Mouse (Mus musculus) bone marrow, adult 2 months (tissue): ENCODE results near the gene Prss2. TPM values are rescaled to one million over a fixed set of nuclear protein-coding genes. Genes with fewer than 3 reads are reported as not detected.
"Not testable (repeated sequence)": the region's sequence is repeated elsewhere in the genome, so short reads cannot be mapped to it uniquely, and the experiment has no call there.

ENCODE experiments used
- H3K27ac ChIP-seq: fragments of 200-500 bp; 2 replicates; pipeline ENCODE4 v1.5.1; 2012; ENCODE audit warnings: low read depth, mild to moderate bottlenecking, control low read depth, inconsistent platforms, low read length; ENCODE audit not compliant: control insufficient read depth, poor library complexity, insufficient read depth
- H3K4me1 ChIP-seq: fragments of 200-500 bp; 2 replicates; pipeline ENCODE4 v1.6.1; 2011; ENCODE audit warnings: low read length; ENCODE audit not compliant: control insufficient read depth, insufficient read depth
- H3K4me3 ChIP-seq: fragments of 200-500 bp; replicated peaks from 2 replicates; pipeline ENCODE3; 2011; ENCODE audit warnings: mild to moderate bottlenecking, low read depth, low read length, control low read depth; ENCODE audit not compliant: control insufficient read depth
- CTCF ChIP-seq: fragments of 200-500 bp; IDR thresholded peaks from 2 replicates; pipeline ENCODE4 v1.5.1; 2011; ENCODE audit warnings: low read length, control low read depth; ENCODE audit not compliant: control insufficient read depth, insufficient read depth
- POLR2A ChIP-seq: fragments of 200-500 bp; IDR thresholded peaks from 2 replicates; pipeline ENCODE4 v1.6.1; 2011; ENCODE audit warnings: low read depth, mild to moderate bottlenecking, control low read depth, low read length, borderline replicate concordance; ENCODE audit not compliant: control insufficient read depth
- WGBS: fragments of 180-500 bp; shearing (Covaris S2); methylation state at CpG from one replicate; pipeline ENCODE4 v1.1.7; 2018; 5-methylcytosine and 5-hydroxymethylcytosine counted together
- polyA plus RNA-seq: library from polyadenylated mRNA; stranded (reverse); fragments of >200 nt; gene quantifications from 2 replicates; pipeline ENCODE4 v1.2.4, GENCODE M21; 2011; ENCODE audit warnings: low replicate concordance; ENCODE audit not compliant: missing spikeins, insufficient read depth, insufficient read length

The Prss2 gene
- polyA plus RNA-seq, 1 experiment: not detected

GRCm38 (mm10) chr6:41559331-41559730, 37.7 kb downstream of the Prss2 start:
- no peak overlapping the region for H3K4me3 ChIP-seq
- 63% methylated on average over 3 of the region's 3 CpGs for WGBS
- no peak overlapping the region for H3K27ac ChIP-seq
- no peaks in the 10 kb centered on the region; the same call in 1 of the 2 replicates for H3K4me1 ChIP-seq
- TF ChIP-seq CTCF (no peak), POLR2A (no peak)

GRCm38 (mm10) chr6:41560273-41560672, 38.7 kb downstream of the Prss2 start:
- 69% methylated on average over 2 of the region's 2 CpGs for WGBS
- H3K4me1 ChIP-seq: no peaks in the 10 kb centered on the region; the same call in 1 of the 2 replicates
- H3K4me3 ChIP-seq: no peak overlapping the region
- H3K27ac ChIP-seq: no peak overlapping the region
- TF ChIP-seq CTCF: no peak
- no peak for TF ChIP-seq POLR2A

- H3K27ac ChIP-seq: no peak overlapping the region
- no peak overlapping the region for H3K4me3 ChIP-seq
- no peak for TF ChIP-seq CTCF
- no peak for TF ChIP-seq POLR2A
- WGBS: 83% methylated on average over 4 of the region's 4 CpGs
- H3K4me1 ChIP-seq: no peaks in the 10 kb centered on the region; the same call in 1 of the 2 replicates
These were observed 41.0 kb downstream of the Prss2 start for GRCm38 (mm10) chr6:41562598-41562997.

- WGBS: 70% methylated on average over 5 of the region's 23 CpGs
- not testable (repeated sequence) for H3K27ac ChIP-seq, H3K4me1 ChIP-seq, H3K4me3 ChIP-seq
These were observed 41.7 kb downstream of the Prss2 start for GRCm38 (mm10) chr6:41563104-41563951.

- Histone ChIP-seq H3K4me1 (no peaks in the 10 kb centered on the region), H3K4me3 (no peak overlapping the region), H3K27ac (no peak overlapping the region)
- no peak for TF ChIP-seq POLR2A
- 86% methylated on average over 1 of the region's 1 CpGs for WGBS
These were observed 43.7 kb downstream of the Prss2 start for GRCm38 (mm10) chr6:41565261-41565660.

GRCm38 (mm10) chr6:41566965-41567364, 45.4 kb downstream of the Prss2 start:
- Histone ChIP-seq H3K4me1 (no peaks in the 10 kb centered on the region), H3K4me3 (no peak overlapping the region), H3K27ac (no peak overlapping the region)
- TF ChIP-seq CTCF: no peak
- TF ChIP-seq POLR2A: no peak
- 89% methylated on average over 4 of the region's 4 CpGs for WGBS

GRCm38 (mm10) chr6:41569078-41569477, 47.5 kb downstream of the Prss2 start:
- no peak overlapping the region for H3K4me3 ChIP-seq
- WGBS: 71% methylated on average over 3 of the region's 3 CpGs
- H3K4me1 ChIP-seq: no peaks in the 10 kb centered on the region
- H3K27ac ChIP-seq: no peak overlapping the region
- TF ChIP-seq POLR2A (no peak), CTCF (no peak)

Other genes with a start within 250 kb of the Prss2 start
- not detected in 2 replicates for gene Try4, start 219.5 kb upstream of the Prss2 start, polyA plus RNA-seq
- gene Try5, start 204.9 kb upstream of the Prss2 start, polyA plus RNA-seq: not detected in 2 replicates
- not detected in 2 replicates for gene Try10, start 167.7 kb upstream of the Prss2 start, polyA plus RNA-seq
- gene Prss3, start 144.1 kb upstream of the Prss2 start, polyA plus RNA-seq: not detected in 2 replicates
- gene Gm5771, start 129.4 kb upstream of the Prss2 start, polyA plus RNA-seq: not detected in 2 replicates
- not detected in 2 replicates for gene Gm10334, start 75.6 kb upstream of the Prss2 start, polyA plus RNA-seq
- not detected in 2 replicates for gene Prss1, start 62.9 kb upstream of the Prss2 start, polyA plus RNA-seq
- gene Ephb6, start 83.7 kb downstream of the Prss2 start, polyA plus RNA-seq: 2.4 TPM in 1 of 2 replicates, not detected in the other
- gene Trpv6, start 114.6 kb downstream of the Prss2 start, polyA plus RNA-seq: not detected in 2 replicates
- 0.31 and 0.75 TPM in 2 replicates for gene Trpv5, start 159.0 kb downstream of the Prss2 start, polyA plus RNA-seq
- gene Llcfc1, start 162.6 kb downstream of the Prss2 start, polyA plus RNA-seq: not detected in 2 replicates
- 1,009 and 1,115 TPM in 2 replicates for gene Kel, start 182.6 kb downstream of the Prss2 start, polyA plus RNA-seq